Mouse (Mus musculus) limb, embryonic 12.5 days (tissue): Measurements from ENCODE around the gene Rbm42. TPM values are rescaled to one million over a fixed set of nuclear protein-coding genes. Genes with fewer than 3 reads are reported as not detected.

Source experiments
- polyA plus RNA-seq: library from polyadenylated mRNA; unstranded; fragments of >200 nt; fragmentation: Nextera tagmentation; extraction: Ambion mirVana; gene quantifications from 2 replicates; pipeline ENCODE4 v1.2.1, GENCODE M21; 2016

Rbm42 gene
- polyA plus RNA-seq, 1 experiment from 2014 or later, result 155 TPM

Other genes starting within 250 kb of the Rbm42 start
- gene Tyrobp, start 236.6 kb downstream of the Rbm42 start, polyA plus RNA-seq, result 14.1 and 19.6 TPM in 2 replicates
- gene Hcst, start 230.5 kb downstream of the Rbm42 start, polyA plus RNA-seq, result 0.77 TPM in 1 of 2 replicates, not detected in the other
- gene Nfkbid, start 228.6 kb downstream of the Rbm42 start, polyA plus RNA-seq, result 1.2 and 1.3 TPM in 2 replicates
- gene Aplp1, start 204.8 kb downstream of the Rbm42 start, polyA plus RNA-seq, result 32.5 and 33.9 TPM in 2 replicates
- 0.29 and 0.65 TPM in 2 replicates for gene Kirrel2, start 192.6 kb downstream of the Rbm42 start, polyA plus RNA-seq
- gene Nphs1, start 192.0 kb downstream of the Rbm42 start, polyA plus RNA-seq, result 0.10 TPM in 1 of 2 replicates, not detected in the other
- not detected in 2 replicates for gene Prodh2, start 156.7 kb downstream of the Rbm42 start, polyA plus RNA-seq
- gene Arhgap33, start 115.3 kb downstream of the Rbm42 start, polyA plus RNA-seq, result 15.1 and 17.7 TPM in 2 replicates
- 9.5 and 10.9 TPM in 2 replicates for gene Hspb6, start 98.1 kb downstream of the Rbm42 start, polyA plus RNA-seq
- 15.3 and 16.0 TPM in 2 replicates for gene Proser3, start 98.0 kb downstream of the Rbm42 start, polyA plus RNA-seq
- 45.4 and 51.5 TPM in 2 replicates for gene Lin37, start 90.5 kb downstream of the Rbm42 start, polyA plus RNA-seq
- gene U2af1l4, start 87.0 kb downstream of the Rbm42 start, polyA plus RNA-seq, result 87.8 and 89.9 TPM in 2 replicates
- gene Gm49396, start 87.0 kb downstream of the Rbm42 start, polyA plus RNA-seq, result 16.3 and 18.5 TPM in 2 replicates
- gene Psenen, start 86.7 kb downstream of the Rbm42 start, polyA plus RNA-seq, result 136 TPM in 2 replicates
- gene Igflr1, start 84.9 kb downstream of the Rbm42 start, polyA plus RNA-seq, result 3.2 and 4.1 TPM in 2 replicates
- gene Kmt2b, start 61.6 kb downstream of the Rbm42 start, polyA plus RNA-seq, result 11.0 and 12.1 TPM in 2 replicates
- 0.25 and 0.38 TPM in 2 replicates for gene Zbtb32, start 51.4 kb downstream of the Rbm42 start, polyA plus RNA-seq
- 1.4 and 2.0 TPM in 2 replicates for gene Upk1a, start 37.5 kb downstream of the Rbm42 start, polyA plus RNA-seq
- gene Cox6b1, start 24.2 kb downstream of the Rbm42 start, polyA plus RNA-seq, result 783 and 848 TPM in 2 replicates
- not detected in 2 replicates for gene Etv2, start 14.5 kb downstream of the Rbm42 start, polyA plus RNA-seq
- 64.3 and 70.0 TPM in 2 replicates for gene Haus5, start 14.7 kb upstream of the Rbm42 start, polyA plus RNA-seq
- gene Pmis2, start 21.3 kb upstream of the Rbm42 start, polyA plus RNA-seq, result not detected in 2 replicates
- gene 2200002J24Rik, start 48.6 kb upstream of the Rbm42 start, polyA plus RNA-seq, result not detected in 2 replicates
- gene Atp4a, start 61.9 kb upstream of the Rbm42 start, polyA plus RNA-seq, result 0.50 and 0.60 TPM in 2 replicates
- 158 and 162 TPM in 2 replicates for gene Tmem147, start 79.2 kb upstream of the Rbm42 start, polyA plus RNA-seq
- gene Gapdhs, start 93.4 kb upstream of the Rbm42 start, polyA plus RNA-seq, result 0.51 and 0.71 TPM in 2 replicates
- 1.7 and 2.3 TPM in 2 replicates for gene Sbsn, start 101.2 kb upstream of the Rbm42 start, polyA plus RNA-seq
- not detected in 2 replicates for gene Dmkn, start 113.4 kb upstream of the Rbm42 start, polyA plus RNA-seq
- gene Krtdap, start 137.6 kb upstream of the Rbm42 start, polyA plus RNA-seq, result not detected in 2 replicates
- gene Ffar2, start 173.5 kb upstream of the Rbm42 start, polyA plus RNA-seq, result not detected in 2 replicates
- not detected in 2 replicates for gene Ffar3, start 205.9 kb upstream of the Rbm42 start, polyA plus RNA-seq
- gene Ffar1, start 211.2 kb upstream of the Rbm42 start, polyA plus RNA-seq, result not detected in 2 replicates
- gene Cd22, start 230.0 kb upstream of the Rbm42 start, polyA plus RNA-seq, result 0.05 and 0.26 TPM in 2 replicates